Mouse (Mus musculus) heart, embryonic 14.5 days (tissue): ENCODE results near the gene Aars2. TPM values are rescaled to one million over a fixed set of nuclear protein-coding genes. Genes with fewer than 3 reads are reported as not detected.

Experiments
- ATAC-seq: fragments of 200-750 bp; cut with Nextera tagmentation; 2 replicates; pipeline ENCODE4 v1.8.0; 2017; ENCODE audit warnings: low read depth, moderate TSS enrichment; ENCODE audit not compliant: insufficient number of reproducible peaks, insufficient read depth, low FRiP score
- H3K27ac ChIP-seq, 2 experiments: fragments of 200-500 bp in 1 of 2; fragments of 300-500 bp in 1 of 2; sonication (generic) in 1 of 2; replicated peaks in 1 of 2; 2 replicates each; pipeline ENCODE4 v1.5.1; 2012 to 2014; ENCODE audit warnings: low read depth in 2 of 2, low read length in 2 of 2, control low read depth in 1 of 2, mild to moderate bottlenecking in 1 of 2, mixed read lengths in 1 of 2; ENCODE audit not compliant: control insufficient read depth in 1 of 2, insufficient read depth in 1 of 2
- H3K27me3 ChIP-seq: fragments of 300-500 bp; sonication (generic); 2 replicates; pipeline ENCODE4 v1.6.1; 2014; ENCODE audit warnings: mild to moderate bottlenecking, low read length, control low read depth; ENCODE audit not compliant: control insufficient read depth, insufficient read depth
- H3K36me3 ChIP-seq: fragments of 300-500 bp; sonication (generic); 2 replicates; pipeline ENCODE4 v1.6.1; 2014; ENCODE audit warnings: mild to moderate bottlenecking, control low read depth, low read length, mixed read lengths; ENCODE audit not compliant: control insufficient read depth, insufficient read depth
- H3K4me1 ChIP-seq, 2 experiments: fragments of 200-500 bp in 1 of 2; fragments of 300-500 bp in 1 of 2; sonication (generic) in 1 of 2; 2 replicates each; pipeline ENCODE4 v1.6.1; 2012 to 2014; ENCODE audit warnings: low read length in 2 of 2, control low read depth in 1 of 2, mixed read lengths in 1 of 2; ENCODE audit not compliant: control insufficient read depth in 2 of 2, insufficient read depth in 2 of 2
- H3K4me2 ChIP-seq: fragments of 300-500 bp; sonication (generic); 2 replicates; pipeline ENCODE4 v1.6.1; 2014; ENCODE audit warnings: mild to moderate bottlenecking, low read length
- H3K4me3 ChIP-seq, 2 experiments: fragments of 200-500 bp in 1 of 2; fragments of 300-500 bp in 1 of 2; sonication (generic) in 1 of 2; 2 replicates each; pipeline ENCODE4 v1.5.1; 2012 to 2014; ENCODE audit warnings: low read length in 2 of 2, mild to moderate bottlenecking in 2 of 2, control low read depth in 1 of 2, low read depth in 1 of 2, moderate library complexity in 1 of 2; ENCODE audit not compliant: control insufficient read depth in 1 of 2, insufficient read depth in 1 of 2
- H3K9ac ChIP-seq: fragments of 300-500 bp; sonication (generic); 2 replicates; pipeline ENCODE4 v1.6.1; 2014; ENCODE audit warnings: mild to moderate bottlenecking, low read length
- H3K9me3 ChIP-seq: fragments of 300-500 bp; sonication (generic); 2 replicates; pipeline ENCODE4 v1.6.1; 2016; ENCODE audit warnings: low read length, control low read depth; ENCODE audit not compliant: control insufficient read depth
- WGBS: fragments of 180-500 bp; shearing (Covaris S2); extraction: QIAGEN DNeasy Blood & Tissue Kit; methylation state at CpG from one replicate; pipeline ENCODE4 v1.1.7; 2014; 5-methylcytosine and 5-hydroxymethylcytosine counted together
- polyA plus RNA-seq: library from polyadenylated mRNA; unstranded; fragments of >200 nt; fragmentation: Nextera tagmentation; extraction: Ambion mirVana; gene quantifications from 2 replicates; pipeline ENCODE4 v1.2.1, GENCODE M21; 2014

Aars2 gene
- polyA plus RNA-seq, 1 experiment from 2014 or later, result 15.3 TPM

DNA sequence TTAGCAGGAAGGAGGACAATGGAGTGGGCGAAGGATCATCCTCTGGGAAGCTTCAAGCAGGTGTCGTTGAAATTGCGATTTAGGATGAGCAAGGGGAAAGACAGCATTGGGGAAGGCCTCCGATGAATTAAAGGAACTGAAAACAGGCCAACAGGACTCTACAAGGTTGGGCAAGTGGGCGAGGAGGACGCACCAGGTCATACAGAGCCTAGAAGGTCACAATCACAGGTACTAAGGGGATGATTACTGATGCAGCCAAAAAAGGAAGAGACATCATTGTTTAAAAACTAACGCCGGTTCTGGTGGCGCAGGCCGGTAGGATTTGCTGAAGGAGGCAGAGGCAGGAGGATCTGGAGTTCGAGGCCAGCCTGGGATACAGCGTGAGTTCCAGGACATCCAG is 56.6 kb downstream of the Aars2 start:
- H3K27me3 ChIP-seq, result no peaks in the 10 kb centered on the region
- H3K4me1 ChIP-seq, result peaks cover 10 to 12% of the 10 kb centered on the region in 2 experiments; a peak in 3 of 4 replicates
- peak overlapping the region; percentile 89 for H3K4me2 ChIP-seq
- no peak overlapping the region for H3K4me3 ChIP-seq
- H3K36me3 ChIP-seq, result peaks cover 34% of the 10 kb centered on the region
- no peak for ATAC-seq
- H3K9ac ChIP-seq, result no peak overlapping the region
- no peak overlapping the region for H3K27ac ChIP-seq
- WGBS, result 69% methylated on average over 12 of the region's 12 CpGs
- H3K9me3 ChIP-seq, result no peaks in the 10 kb centered on the region

DNA sequence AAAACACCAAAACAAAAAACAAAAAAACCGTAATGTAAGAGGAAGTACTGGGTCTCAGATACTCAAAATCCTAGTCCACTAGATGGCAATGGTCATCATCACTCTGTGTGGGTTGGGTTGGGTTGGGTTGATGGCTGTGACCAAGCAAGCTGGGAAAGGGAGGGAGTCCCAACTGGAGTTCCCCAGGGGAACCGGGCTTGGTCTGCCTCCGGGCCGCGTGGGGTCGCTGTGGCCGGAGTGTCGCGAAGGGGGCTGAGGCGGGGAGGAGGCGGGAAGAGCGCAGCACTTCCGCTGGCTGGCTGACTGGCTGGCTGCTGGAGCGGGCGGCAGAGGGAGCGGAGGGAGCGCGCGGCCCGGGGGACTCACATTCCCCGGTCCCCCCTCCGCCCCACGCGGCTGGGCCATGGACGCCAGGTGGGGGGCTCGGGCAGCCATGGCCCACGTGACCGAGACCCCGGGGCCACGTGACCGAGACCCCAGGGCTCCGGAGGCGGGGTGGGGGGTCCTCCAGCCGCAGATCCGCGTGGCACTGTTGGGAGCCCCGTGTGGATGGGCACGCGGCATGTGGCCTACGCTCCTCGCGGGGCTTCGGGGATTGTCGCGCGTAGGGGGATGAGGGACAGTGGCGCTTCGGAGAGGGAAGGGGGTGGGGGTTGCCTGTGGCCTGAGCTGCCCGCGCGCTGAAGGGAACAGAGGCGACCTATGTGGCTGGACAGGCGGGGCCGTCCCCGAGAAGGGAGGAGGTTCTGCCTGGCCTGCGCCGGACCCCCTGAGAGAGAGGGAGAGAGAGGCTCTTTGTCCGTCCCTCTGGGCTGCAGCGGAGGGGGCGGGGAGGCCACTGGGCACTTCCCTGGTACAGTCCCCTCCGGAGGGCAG is 57.3 kb downstream of the Aars2 start, which contains the start of gene Slc35b2:
Slc35b2 (plus strand) TSS at position 220 of the 876 bp plus-strand sequence.
- Histone ChIP-seq H3K4me3 (peak within 1 kb of the TSS; percentile 81 to 90), H3K36me3 (peaks cover 41% of the 10 kb centered on the region), H3K4me1 (peaks cover 10 to 12% of the 10 kb centered on the region in 2 experiments; a peak in 3 of 4 replicates), H3K9ac (peak within 1 kb of the TSS; percentile 92), H3K27ac (peak within 1 kb of the TSS; percentile 46 to 77), H3K9me3 (no peaks in the 10 kb centered on the region), H3K4me2 (peak within 1 kb of the TSS; percentile 89), H3K27me3 (no peaks in the 10 kb centered on the region)
- WGBS, result under 1% methylated on average over 57 of the region's 61 CpGs
- ATAC-seq, result peak; percentile 79

- no peak for ATAC-seq
- H3K9me3 ChIP-seq, result no peaks in the 10 kb centered on the region
- peaks cover 48% of the 10 kb centered on the region for H3K36me3 ChIP-seq
- peak overlapping the region; percentile 81 to 90 for H3K4me3 ChIP-seq
- H3K27ac ChIP-seq, result peak overlapping the region in 1 of 2 experiments; percentile 77; a peak in 2 of 4 replicates
- peak overlapping the region; percentile 92 for H3K9ac ChIP-seq
- 12% methylated on average over 18 of the region's 18 CpGs for WGBS
- no peaks in the 10 kb centered on the region for H3K27me3 ChIP-seq
- H3K4me1 ChIP-seq, result peaks cover 10 to 12% of the 10 kb centered on the region in 2 experiments; a peak in 3 of 4 replicates
- peak overlapping the region; percentile 89 for H3K4me2 ChIP-seq
Observed at GRCm38 (mm10) chr17:45564531-45565084, 58.0 kb downstream of the Aars2 start.

DNA sequence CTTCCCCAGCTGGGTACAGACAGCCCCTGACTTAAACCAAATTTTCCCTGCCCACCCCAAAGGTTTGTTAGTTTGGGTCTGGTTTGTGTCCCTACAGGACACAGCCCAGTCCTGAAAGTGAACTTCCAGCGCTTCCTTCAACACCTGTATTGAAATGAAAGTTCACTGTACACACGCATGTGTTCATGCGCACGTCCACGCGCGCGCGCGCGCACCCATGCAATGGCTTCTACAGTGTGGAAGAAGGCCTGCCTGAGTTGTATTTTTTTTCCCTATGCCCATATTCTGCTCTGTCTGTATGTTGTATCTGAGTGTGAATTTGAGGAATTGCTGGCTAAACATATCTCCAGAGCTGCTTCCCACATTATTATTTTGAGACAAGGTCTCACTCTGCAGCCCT is 58.5 kb downstream of the Aars2 start:
- WGBS, result 92% methylated on average over 11 of the region's 11 CpGs
- no peaks in the 10 kb centered on the region for H3K27me3 ChIP-seq
- H3K4me3 ChIP-seq, result peak overlapping the region in 1 of 2 experiments; percentile 81; a peak in 3 of 4 replicates
- H3K9me3 ChIP-seq, result no peaks in the 10 kb centered on the region
- H3K36me3 ChIP-seq, result peaks cover 53% of the 10 kb centered on the region
- peak overlapping the region; percentile 89 for H3K4me2 ChIP-seq
- H3K4me1 ChIP-seq, result peaks cover 12 to 15% of the 10 kb centered on the region in 2 experiments; a peak in 3 of 4 replicates
- H3K9ac ChIP-seq, result peak overlapping the region; percentile 92
- H3K27ac ChIP-seq, result no peak overlapping the region
- ATAC-seq, result no peak

DNA sequence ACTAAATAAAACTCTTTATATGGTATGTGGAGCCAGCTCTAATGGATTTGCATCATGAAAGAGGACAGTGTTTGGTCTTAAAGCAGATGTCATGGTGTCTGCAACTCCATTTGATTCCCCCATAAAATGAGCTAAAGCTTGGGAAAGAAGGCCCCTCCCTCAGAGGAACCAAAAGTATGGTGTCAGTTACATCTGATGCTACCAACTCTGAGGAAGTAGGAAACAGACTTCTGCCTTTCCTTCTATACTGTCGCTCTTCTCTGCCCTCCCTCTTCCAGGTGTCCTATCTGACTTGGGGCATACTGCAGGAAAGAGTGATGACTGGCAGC is 59.4 kb downstream of the Aars2 start:
- Histone ChIP-seq H3K36me3 (peaks cover 62% of the 10 kb centered on the region), H3K9ac (no peak overlapping the region), H3K27me3 (no peaks in the 10 kb centered on the region), H3K9me3 (no peaks in the 10 kb centered on the region), H3K4me3 (no peak overlapping the region), H3K4me2 (no peak overlapping the region), H3K27ac (no peak overlapping the region), H3K4me1 (peaks cover 12 to 16% of the 10 kb centered on the region in 2 experiments; a peak in 3 of 4 replicates)
- ATAC-seq, result no peak
- 68% methylated on average over 1 of the region's 1 CpGs for WGBS

- peaks cover 12 to 21% of the 10 kb centered on the region in 2 experiments; a peak in 3 of 4 replicates for H3K4me1 ChIP-seq
Observed at GRCm38 (mm10) chr17:45566360-45567161, 59.9 kb downstream of the Aars2 start.

GRCm38 (mm10) chr17:45567162-45567601 is 60.5 kb downstream of the Aars2 start:
- H3K9ac ChIP-seq, result no peak overlapping the region
- peaks cover 12 to 27% of the 10 kb centered on the region in 2 experiments; a peak in 3 of 4 replicates for H3K4me1 ChIP-seq
- H3K9me3 ChIP-seq, result no peaks in the 10 kb centered on the region
- ATAC-seq, result no peak
- no peaks in the 10 kb centered on the region for H3K27me3 ChIP-seq
- WGBS, result 14% methylated on average over 4 of the region's 4 CpGs
- H3K27ac ChIP-seq, result peak overlapping the region in 1 of 2 experiments; percentile 8; a peak in 2 of 4 replicates
- H3K4me3 ChIP-seq, result no peak overlapping the region
- H3K36me3 ChIP-seq, result peaks cover 74% of the 10 kb centered on the region
- H3K4me2 ChIP-seq, result no peak overlapping the region

More at GRCm38 (mm10) chr17:45566360-45567161, 59.9 kb downstream of the Aars2 start:
- Histone ChIP-seq H3K27me3 (no peaks in the 10 kb centered on the region), H3K4me2 (no peak overlapping the region), H3K9ac (no peak overlapping the region), H3K27ac (peak overlapping the region in 1 of 2 experiments; percentile 8; a peak in 2 of 4 replicates), H3K4me3 (no peak overlapping the region), H3K36me3 (peaks cover 68% of the 10 kb centered on the region), H3K9me3 (no peaks in the 10 kb centered on the region)
- WGBS, result 63% methylated on average over 18 of the region's 18 CpGs
- no peak for ATAC-seq
